Mouse (Mus musculus) NIH3T3 (cell line): ENCODE measurements at regions not wholly inside any gene's neighbourhood (a gene's known extent, or its start where the extent isn't known, plus 50 kb on each side); places are given as distances from the start of the nearest gene placed in this dataset.

ENCODE experiments used
- DNase-seq: peaks from one replicate; pipeline ENCODE4 v3.0.0-alpha.2; 2012; ENCODE audit warnings: low read depth

- DNase-seq = peak; percentile 86
These were observed 258.7 kb upstream of the Rbms1 start for GRCm38 (mm10) chr2:61221676-61222075.

- no peak for DNase-seq
These were observed 258.2 kb upstream of the Rbms1 start for GRCm38 (mm10) chr2:61221157-61221556.

GRCm38 (mm10) chr2:61213951-61214350 lies 251.0 kb upstream of the Rbms1 start:
- no peak for DNase-seq

GRCm38 (mm10) chr2:61201387-61201786 lies 238.4 kb upstream of the Rbms1 start:
- DNase-seq = no peak

GRCm38 (mm10) chr2:61193976-61194375 lies 231.0 kb upstream of the Rbms1 start:
- DNase-seq = no peak

- DNase-seq = peak; percentile 43
These were observed 219.5 kb upstream of the Rbms1 start for GRCm38 (mm10) chr2:61182424-61182979.

- no peak for DNase-seq
These were observed 214.8 kb upstream of the Rbms1 start for GRCm38 (mm10) chr2:61177801-61178200.

- DNase-seq = no peak
These were observed 213.8 kb upstream of the Rbms1 start for GRCm38 (mm10) chr2:61176807-61177206.

- peak; percentile 11 for DNase-seq
These were observed 210.6 kb upstream of the Rbms1 start for GRCm38 (mm10) chr2:61173581-61173980.

- no peak for DNase-seq
These were observed 198.3 kb upstream of the Rbms1 start for GRCm38 (mm10) chr2:61161336-61161735.

- no peak for DNase-seq
These were observed 196.8 kb upstream of the Rbms1 start for GRCm38 (mm10) chr2:61159761-61160160.

- peak; percentile 93 for DNase-seq
These were observed 176.1 kb upstream of the Rbms1 start for GRCm38 (mm10) chr2:61138998-61139631.

GRCm38 (mm10) chr2:61138625-61138997 lies 175.6 kb upstream of the Rbms1 start:
- DNase-seq = no peak

- DNase-seq = no peak
These were observed 174.4 kb upstream of the Rbms1 start for GRCm38 (mm10) chr2:61137378-61137777.

GRCm38 (mm10) chr2:61136926-61137325 lies 173.9 kb upstream of the Rbms1 start:
- peak; percentile 70 for DNase-seq

GRCm38 (mm10) chr2:61123046-61123806 lies 160.2 kb upstream of the Rbms1 start:
- no peak for DNase-seq

- DNase-seq = peak; percentile 35
These were observed 158.3 kb upstream of the Rbms1 start for GRCm38 (mm10) chr2:61121281-61121680.

- no peak for DNase-seq
These were observed 151.6 kb upstream of the Rbms1 start for GRCm38 (mm10) chr2:61114620-61115019.

- no peak for DNase-seq
These were observed 150.9 kb upstream of the Rbms1 start for GRCm38 (mm10) chr2:61113916-61114315.

- no peak for DNase-seq
These were observed 147.6 kb upstream of the Rbms1 start for GRCm38 (mm10) chr2:61110591-61110990.

GRCm38 (mm10) chr2:61109564-61109963 lies 146.6 kb upstream of the Rbms1 start:
- no peak for DNase-seq

GRCm38 (mm10) chr2:61105169-61105568 lies 142.2 kb upstream of the Rbms1 start:
- peak; percentile 76 for DNase-seq

GRCm38 (mm10) chr2:61100854-61101253 lies 137.9 kb upstream of the Rbms1 start:
- DNase-seq = no peak
